Mouse (Mus musculus): Measurements from ENCODE around the gene Zfp821.

Gene Zfp821

GRCm38 (mm10) chr8:109705320-109706075 is at the start of gene Zfp821:
Gene Zfp821, plus strand, starts transcription at chr8:109705546.
- DNase-seq, result peak; percentile 93 to 95

- DNase-seq, result no peak
Measured at GRCm38 (mm10) chr8:109656860-109657259, 48.5 kb upstream of the Zfp821 start.

GRCm38 (mm10) chr8:109662328-109662727 is 43.0 kb upstream of the Zfp821 start:
- no peak for DNase-seq

- no peak for DNase-seq
Measured at GRCm38 (mm10) chr8:109666616-109667015, 38.7 kb upstream of the Zfp821 start.

- no peak for DNase-seq
Measured at GRCm38 (mm10) chr8:109672656-109673055, 32.7 kb upstream of the Zfp821 start.

GRCm38 (mm10) chr8:109673596-109673995 is 31.8 kb upstream of the Zfp821 start:
- DNase-seq, result peak; percentile 16 to 41

GRCm38 (mm10) chr8:109675896-109676643 is 29.3 kb upstream of the Zfp821 start:
- no peak for DNase-seq

GRCm38 (mm10) chr8:109681535-109681934 is 23.8 kb upstream of the Zfp821 start:
- DNase-seq, result no peak

- DNase-seq, result no peak
Measured at GRCm38 (mm10) chr8:109682120-109682519, 23.2 kb upstream of the Zfp821 start.

GRCm38 (mm10) chr8:109687248-109687647 is 18.1 kb upstream of the Zfp821 start:
- no peak for DNase-seq

GRCm38 (mm10) chr8:109691769-109692168 is 13.6 kb upstream of the Zfp821 start:
- DNase-seq, result peak in 1 of 2 experiments; percentile 15

- peak in 1 of 2 experiments; percentile 56 for DNase-seq
Measured at GRCm38 (mm10) chr8:109692443-109693145, 12.8 kb upstream of the Zfp821 start.

GRCm38 (mm10) chr8:109693146-109693900 is 12.0 kb upstream of the Zfp821 start, which contains the start of gene Ist1:
Gene Ist1, minus strand, starts transcription at chr8:109693260.
- DNase-seq, result peak; percentile 98 to 99

GRCm38 (mm10) chr8:109694154-109694553 is 11.2 kb upstream of the Zfp821 start:
- DNase-seq, result no peak

- no peak for DNase-seq
Measured at GRCm38 (mm10) chr8:109697754-109698153, 7.6 kb upstream of the Zfp821 start.

GRCm38 (mm10) chr8:109698477-109698876 is 6.9 kb upstream of the Zfp821 start:
- DNase-seq, result no peak

GRCm38 (mm10) chr8:109704565-109705319 is 604 bp upstream of the Zfp821 start:
- DNase-seq, result peak; percentile 63 to 74

GRCm38 (mm10) chr8:109706076-109706873 is 929 bp downstream of the Zfp821 start:
- peak in 1 of 2 experiments; percentile 27 for DNase-seq

- DNase-seq, result peak; percentile 77 to 86
Measured at GRCm38 (mm10) chr8:109706874-109707237, 1.5 kb downstream of the Zfp821 start.

GRCm38 (mm10) chr8:109707921-109708320 is 2.6 kb downstream of the Zfp821 start:
- DNase-seq, result no peak

GRCm38 (mm10) chr8:109712521-109712920 is 7.2 kb downstream of the Zfp821 start:
- DNase-seq, result no peak
